Mouse (Mus musculus): ENCODE measurements around the gene S1pr4.

S1pr4 gene

GRCm38 (mm10) chr10:81464405-81465264, 35.3 kb downstream of the S1pr4 start:
- DNase-seq, result peak; percentile 30

GRCm38 (mm10) chr10:81463531-81463930, 36.4 kb downstream of the S1pr4 start:
- no peak for DNase-seq

GRCm38 (mm10) chr10:81462917-81463316, 37.0 kb downstream of the S1pr4 start:
- no peak for DNase-seq

GRCm38 (mm10) chr10:81462415-81462804, 37.5 kb downstream of the S1pr4 start:
- no peak for DNase-seq

GRCm38 (mm10) chr10:81461673-81462414, 38.1 kb downstream of the S1pr4 start:
- no peak for DNase-seq

GRCm38 (mm10) chr10:81460951-81461350, 39.0 kb downstream of the S1pr4 start:
- DNase-seq, result no peak

- DNase-seq, result no peak
Measured at GRCm38 (mm10) chr10:81460471-81460870, 39.5 kb downstream of the S1pr4 start.

- no peak for DNase-seq
Measured at GRCm38 (mm10) chr10:81459399-81459798, 40.5 kb downstream of the S1pr4 start.

GRCm38 (mm10) chr10:81458267-81458666, 41.7 kb downstream of the S1pr4 start:
- DNase-seq, result no peak

- no peak for DNase-seq
Measured at GRCm38 (mm10) chr10:81457624-81458023, 42.3 kb downstream of the S1pr4 start.

- no peak for DNase-seq
Measured at GRCm38 (mm10) chr10:81456983-81457563, 42.9 kb downstream of the S1pr4 start.

- DNase-seq, result no peak
Measured at GRCm38 (mm10) chr10:81455181-81455895, 44.6 kb downstream of the S1pr4 start, which contains the start of gene Nfic. Nfic (minus strand) TSS chr10:81455635.

GRCm38 (mm10) chr10:81454106-81454505, 45.8 kb downstream of the S1pr4 start:
- no peak for DNase-seq

GRCm38 (mm10) chr10:81452947-81453288, 47.0 kb downstream of the S1pr4 start:
- no peak for DNase-seq

- no peak for DNase-seq
Measured at GRCm38 (mm10) chr10:81452237-81452946, 47.5 kb downstream of the S1pr4 start.

GRCm38 (mm10) chr10:81451365-81451745, 48.6 kb downstream of the S1pr4 start:
- DNase-seq, result no peak

GRCm38 (mm10) chr10:81450641-81451364, 49.1 kb downstream of the S1pr4 start:
- DNase-seq, result no peak

GRCm38 (mm10) chr10:81450140-81450539, 49.8 kb downstream of the S1pr4 start:
- peak; percentile 90 for DNase-seq

Data from kidney, adult 9 months (tissue).